Mouse (Mus musculus): ENCODE results near the gene Tmem247. TPM values are rescaled to one million over a fixed set of nuclear protein-coding genes. Genes with fewer than 3 reads are reported as not detected.

The Tmem247 gene
- polyA plus RNA-seq (2015; fragmentation: Nextera tagmentation; extraction: Ambion mirVana), result not detected in 2 replicates

- Histone ChIP-seq H3K36me3 (ENCODE audit: control insufficient read depth, insufficient read depth, low read length) (no peaks in the 10 kb centered on the region), H3K9me3 (ENCODE audit: control insufficient read depth, low read length) (no peaks in the 10 kb centered on the region), H3K27ac (replicated peaks) (no peak within 1 kb of the TSS), H3K9ac (ENCODE audit: low read length) (no peak within 1 kb of the TSS), H3K27me3 (ENCODE audit: control insufficient read depth, insufficient read depth, low read length) (no peaks in the 10 kb centered on the region), H3K4me2 (replicated peaks; ENCODE audit: low read depth) (no peak within 1 kb of the TSS), H3K4me3 (ENCODE audit: low read depth, low read length) (no peak within 1 kb of the TSS), H3K4me1 (replicated peaks; ENCODE audit: control insufficient read depth, insufficient read depth) (no peaks in the 10 kb centered on the region)
- DNase-seq (ENCODE audit: low spot score) (no peak), ATAC-seq (ENCODE audit: low FRiP score, low TSS enrichment) (no peak)
- no peak for TF ChIP-seq EP300 (optimal IDR thresholded peaks at IDR 0.05)
- no peak for TF ChIP-seq CTCF (IDR thresholded peaks at IDR 0.05; ENCODE audit: low read depth)
- WGBS, result 89% methylated on average over 10 of the region's 10 CpGs
Measured at GRCm38 (mm10) chr17:86917048-86917447, at the start of gene Tmem247. TSS of gene Tmem247 (plus strand) at chr17:86917348.

GRCm38 (mm10) chr17:86870586-86870985, 46.6 kb upstream of the Tmem247 start:
- Histone ChIP-seq H3K4me2 (replicated peaks; ENCODE audit: low read depth) (no peak overlapping the region), H3K27ac (replicated peaks) (no peak overlapping the region), H3K9me3 (ENCODE audit: control insufficient read depth, low read length) (no peaks in the 10 kb centered on the region), H3K36me3 (ENCODE audit: control insufficient read depth, insufficient read depth, low read length) (no peaks in the 10 kb centered on the region), H3K9ac (ENCODE audit: low read length) (no peak overlapping the region), H3K27me3 (ENCODE audit: control insufficient read depth, insufficient read depth, low read length) (no peaks in the 10 kb centered on the region), H3K4me1 (replicated peaks; ENCODE audit: control insufficient read depth, insufficient read depth) (no peaks in the 10 kb centered on the region), H3K4me3 (ENCODE audit: low read depth, low read length) (no peak overlapping the region)
- ATAC-seq (ENCODE audit: low FRiP score, low TSS enrichment) (no peak), DNase-seq (ENCODE audit: low spot score) (no peak)
- TF ChIP-seq EP300 (optimal IDR thresholded peaks at IDR 0.05) (no peak), CTCF (IDR thresholded peaks at IDR 0.05; ENCODE audit: low read depth) (no peak)
- 88% methylated on average over 8 of the region's 8 CpGs for WGBS

- Histone ChIP-seq H3K4me3 (ENCODE audit: low read depth, low read length) (no peak overlapping the region), H3K27ac (replicated peaks) (no peak overlapping the region), H3K9ac (ENCODE audit: low read length) (no peak overlapping the region), H3K36me3 (ENCODE audit: control insufficient read depth, insufficient read depth, low read length) (no peaks in the 10 kb centered on the region), H3K27me3 (ENCODE audit: control insufficient read depth, insufficient read depth, low read length) (no peaks in the 10 kb centered on the region), H3K4me2 (replicated peaks; ENCODE audit: low read depth) (no peak overlapping the region), H3K4me1 (replicated peaks; ENCODE audit: control insufficient read depth, insufficient read depth) (no peaks in the 10 kb centered on the region), H3K9me3 (ENCODE audit: control insufficient read depth, low read length) (no peaks in the 10 kb centered on the region)
- ATAC-seq (ENCODE audit: low FRiP score, low TSS enrichment) (no peak), DNase-seq (ENCODE audit: low spot score) (no peak)
- 57% methylated on average over 6 of the region's 6 CpGs for WGBS
- TF ChIP-seq CTCF (IDR thresholded peaks at IDR 0.05; ENCODE audit: low read depth), result no peak
- TF ChIP-seq EP300 (optimal IDR thresholded peaks at IDR 0.05), result no peak
Measured at GRCm38 (mm10) chr17:86872643-86873042, 44.5 kb upstream of the Tmem247 start.

GRCm38 (mm10) chr17:86876940-86877339, 40.2 kb upstream of the Tmem247 start:
- no peaks in the 10 kb centered on the region for H3K4me1 ChIP-seq (replicated peaks; ENCODE audit: control insufficient read depth, insufficient read depth)
- DNase-seq (ENCODE audit: low spot score) (peak; percentile 28), ATAC-seq (ENCODE audit: low FRiP score, low TSS enrichment) (no peak)
- WGBS, result 62% methylated on average over 9 of the region's 9 CpGs
- TF ChIP-seq EP300 (optimal IDR thresholded peaks at IDR 0.05), result no peak
- no peak for TF ChIP-seq CTCF (IDR thresholded peaks at IDR 0.05; ENCODE audit: low read depth)
- no peaks in the 10 kb centered on the region for H3K9me3 ChIP-seq (ENCODE audit: control insufficient read depth, low read length)
- H3K4me3 ChIP-seq (ENCODE audit: low read depth, low read length), result no peak overlapping the region
- H3K27me3 ChIP-seq (ENCODE audit: control insufficient read depth, insufficient read depth, low read length), result no peaks in the 10 kb centered on the region
- no peak overlapping the region for H3K27ac ChIP-seq (replicated peaks)
- H3K9ac ChIP-seq (ENCODE audit: low read length), result no peak overlapping the region
- no peak overlapping the region for H3K4me2 ChIP-seq (replicated peaks; ENCODE audit: low read depth)
- H3K36me3 ChIP-seq (ENCODE audit: control insufficient read depth, insufficient read depth, low read length), result no peaks in the 10 kb centered on the region

GRCm38 (mm10) chr17:86877747-86878146, 39.4 kb upstream of the Tmem247 start:
- DNase-seq (ENCODE audit: low spot score), result no peak
- WGBS, result 59% methylated on average over 2 of the region's 2 CpGs

GRCm38 (mm10) chr17:86880056-86880455, 37.1 kb upstream of the Tmem247 start:
- Histone ChIP-seq H3K4me1 (replicated peaks; ENCODE audit: control insufficient read depth, insufficient read depth) (no peaks in the 10 kb centered on the region), H3K27me3 (ENCODE audit: control insufficient read depth, insufficient read depth, low read length) (no peaks in the 10 kb centered on the region), H3K4me3 (ENCODE audit: low read depth, low read length) (no peak overlapping the region), H3K4me2 (replicated peaks; ENCODE audit: low read depth) (no peak overlapping the region), H3K9ac (ENCODE audit: low read length) (no peak overlapping the region), H3K9me3 (ENCODE audit: control insufficient read depth, low read length) (no peaks in the 10 kb centered on the region), H3K27ac (replicated peaks) (no peak overlapping the region), H3K36me3 (ENCODE audit: control insufficient read depth, insufficient read depth, low read length) (no peaks in the 10 kb centered on the region)
- DNase-seq (ENCODE audit: low spot score) (no peak), ATAC-seq (ENCODE audit: low FRiP score, low TSS enrichment) (no peak)
- TF ChIP-seq EP300 (optimal IDR thresholded peaks at IDR 0.05), result no peak
- TF ChIP-seq CTCF (IDR thresholded peaks at IDR 0.05; ENCODE audit: low read depth), result no peak
- WGBS, result 84% methylated on average over 10 of the region's 10 CpGs

More at GRCm38 (mm10) chr17:86877747-86878146, 39.4 kb upstream of the Tmem247 start:
- H3K4me1 ChIP-seq (replicated peaks; ENCODE audit: control insufficient read depth, insufficient read depth), result no peaks in the 10 kb centered on the region
- H3K27me3 ChIP-seq (ENCODE audit: control insufficient read depth, insufficient read depth, low read length), result no peaks in the 10 kb centered on the region
- no peak overlapping the region for H3K4me2 ChIP-seq (replicated peaks; ENCODE audit: low read depth)
- H3K9me3 ChIP-seq (ENCODE audit: control insufficient read depth, low read length), result no peaks in the 10 kb centered on the region
- no peak overlapping the region for H3K4me3 ChIP-seq (ENCODE audit: low read depth, low read length)
- H3K36me3 ChIP-seq (ENCODE audit: control insufficient read depth, insufficient read depth, low read length), result no peaks in the 10 kb centered on the region
- no peak for TF ChIP-seq CTCF (IDR thresholded peaks at IDR 0.05; ENCODE audit: low read depth)
- TF ChIP-seq EP300 (optimal IDR thresholded peaks at IDR 0.05), result no peak
- no peak overlapping the region for H3K9ac ChIP-seq (ENCODE audit: low read length)
- no peak overlapping the region for H3K27ac ChIP-seq (replicated peaks)
- no peak for ATAC-seq (ENCODE audit: low FRiP score, low TSS enrichment)

All from stomach, postnatal 0 days (tissue).